Mouse (Mus musculus): ENCODE measurements around the gene Qsox1. TPM values are rescaled to one million over a fixed set of nuclear protein-coding genes. Genes with fewer than 3 reads are reported as not detected.

Qsox1 gene
- polyA plus RNA-seq, 1 experiment from 2014 or later: 12.5 TPM

DNA sequence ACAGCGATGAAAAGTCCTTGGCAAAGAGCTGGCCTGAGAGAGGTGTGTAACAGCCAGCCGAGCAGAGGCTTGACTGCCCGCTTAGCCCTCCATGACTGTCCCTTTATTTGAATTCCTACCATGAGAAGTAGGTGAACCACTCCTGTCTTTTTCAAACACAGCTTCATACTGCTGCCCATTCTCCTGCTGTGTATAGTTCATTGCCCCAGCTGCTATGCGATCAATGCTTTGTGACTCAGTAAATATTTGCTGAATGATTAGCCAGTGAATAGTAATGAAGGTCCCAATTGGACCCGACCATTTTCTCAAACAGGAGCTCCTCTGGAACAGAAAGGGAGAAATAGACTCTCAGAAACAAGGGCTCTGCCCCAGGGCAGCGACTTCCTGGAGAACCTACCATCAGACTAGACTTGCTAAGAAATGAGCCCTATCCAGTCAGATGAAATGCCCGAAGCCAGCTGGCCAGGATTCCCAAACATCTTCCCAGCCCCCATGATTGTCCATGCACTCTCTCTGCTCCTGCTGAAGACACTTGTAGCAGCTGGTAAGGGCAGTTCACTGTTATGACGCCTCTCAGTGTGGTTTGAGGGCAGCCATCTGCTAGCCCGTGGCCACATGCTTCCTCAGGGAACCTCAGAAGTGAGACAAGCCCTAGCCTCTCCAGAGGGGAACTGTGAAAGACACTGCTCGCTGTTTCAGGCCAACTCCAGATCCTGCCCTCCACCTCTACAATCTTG is 2.8 kb downstream of the Qsox1 start:
- no peak overlapping the region for H3K4me2 ChIP-seq (replicated peaks; ENCODE audit: low read depth, low read length)
- no peaks in the 10 kb centered on the region for H3K27me3 ChIP-seq (ENCODE audit: control insufficient read depth, insufficient read depth, low read length)
- no peaks in the 10 kb centered on the region for H3K4me1 ChIP-seq (replicated peaks; ENCODE audit: control insufficient read depth, insufficient read depth, low read length)
- no peak overlapping the region for H3K27ac ChIP-seq (ENCODE audit: low read depth, low read length)
- H3K36me3 ChIP-seq (ENCODE audit: control insufficient read depth, insufficient read depth, low read length): no peaks in the 10 kb centered on the region
- H3K9ac ChIP-seq (ENCODE audit: low read depth, low read length): no peak overlapping the region
- no peaks in the 10 kb centered on the region for H3K9me3 ChIP-seq (ENCODE audit: control insufficient read depth, low read length)
- no peak overlapping the region for H3K4me3 ChIP-seq (ENCODE audit: low read depth, low read length)
- 68% methylated on average over 10 of the region's 10 CpGs for WGBS
- ATAC-seq (ENCODE audit: low FRiP score) (peak; percentile 46; the same call in 1 of the 2 replicates), DNase-seq (ENCODE audit: low spot score) (peak; percentile 33)

DNA sequence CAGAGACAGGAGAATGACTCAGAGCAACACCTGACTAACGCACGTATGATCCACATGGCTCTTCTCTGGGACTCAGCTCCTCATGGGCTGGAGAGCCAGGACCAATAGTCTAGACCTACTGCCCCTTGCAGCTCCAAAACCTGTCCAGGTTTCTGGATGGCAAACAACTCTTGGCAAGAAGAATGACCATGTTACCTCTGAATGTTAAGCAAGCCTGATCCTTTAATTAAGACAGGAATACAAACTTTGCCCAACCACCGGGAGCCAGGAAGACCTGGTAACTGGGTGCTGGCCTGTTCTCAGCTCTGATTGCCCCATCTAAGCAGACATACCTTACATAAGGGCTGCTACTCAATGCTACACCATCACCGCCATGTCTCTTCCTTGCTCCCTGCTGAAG is 4.4 kb downstream of the Qsox1 start:
- Histone ChIP-seq H3K36me3 (ENCODE audit: control insufficient read depth, insufficient read depth, low read length) (no peaks in the 10 kb centered on the region), H3K27ac (ENCODE audit: low read depth, low read length) (no peak overlapping the region), H3K4me2 (replicated peaks; ENCODE audit: low read depth, low read length) (no peak overlapping the region), H3K9ac (ENCODE audit: low read depth, low read length) (no peak overlapping the region), H3K27me3 (ENCODE audit: control insufficient read depth, insufficient read depth, low read length) (no peaks in the 10 kb centered on the region), H3K4me3 (ENCODE audit: low read depth, low read length) (no peak overlapping the region), H3K9me3 (ENCODE audit: control insufficient read depth, low read length) (no peaks in the 10 kb centered on the region), H3K4me1 (replicated peaks; ENCODE audit: control insufficient read depth, insufficient read depth, low read length) (no peaks in the 10 kb centered on the region)
- DNase-seq (ENCODE audit: low spot score) (no peak), ATAC-seq (ENCODE audit: low FRiP score) (no peak)
- 98% methylated on average over 4 of the region's 4 CpGs for WGBS

DNA sequence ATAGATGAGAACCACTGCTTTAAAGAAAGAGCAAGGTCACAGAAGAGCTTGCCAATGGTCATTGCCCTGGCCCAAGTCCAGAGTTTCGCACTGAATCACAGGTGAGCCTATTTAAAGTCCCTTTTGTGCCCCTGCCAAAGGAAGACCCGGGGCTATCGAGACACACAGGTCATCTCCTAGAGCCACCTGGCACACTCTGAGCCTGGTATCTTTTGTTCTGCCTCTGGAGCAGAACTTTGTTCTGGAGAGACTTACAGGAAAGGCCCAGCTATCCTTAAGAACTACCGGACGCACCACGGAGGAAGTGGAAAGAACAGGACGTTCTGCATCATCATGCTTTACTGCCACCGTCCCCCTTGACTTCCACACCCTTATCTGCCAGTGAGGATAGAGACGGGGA is 7.1 kb downstream of the Qsox1 start:
- ATAC-seq (ENCODE audit: low FRiP score) (no peak), DNase-seq (ENCODE audit: low spot score) (no peak)
- WGBS: 93% methylated on average over 9 of the region's 9 CpGs
- no peak overlapping the region for H3K27ac ChIP-seq (ENCODE audit: low read depth, low read length)
- no peaks in the 10 kb centered on the region for H3K9me3 ChIP-seq (ENCODE audit: control insufficient read depth, low read length)
- no peaks in the 10 kb centered on the region for H3K4me1 ChIP-seq (replicated peaks; ENCODE audit: control insufficient read depth, insufficient read depth, low read length)
- no peak overlapping the region for H3K4me3 ChIP-seq (ENCODE audit: low read depth, low read length)
- H3K4me2 ChIP-seq (replicated peaks; ENCODE audit: low read depth, low read length): no peak overlapping the region
- 0 out of 2 replicates have a peak, but pooled peaks cover 2% of the 10 kb centered on the region for H3K36me3 ChIP-seq (ENCODE audit: control insufficient read depth, insufficient read depth, low read length)
- no peak overlapping the region for H3K9ac ChIP-seq (ENCODE audit: low read depth, low read length)
- H3K27me3 ChIP-seq (ENCODE audit: control insufficient read depth, insufficient read depth, low read length): no peaks in the 10 kb centered on the region

DNA sequence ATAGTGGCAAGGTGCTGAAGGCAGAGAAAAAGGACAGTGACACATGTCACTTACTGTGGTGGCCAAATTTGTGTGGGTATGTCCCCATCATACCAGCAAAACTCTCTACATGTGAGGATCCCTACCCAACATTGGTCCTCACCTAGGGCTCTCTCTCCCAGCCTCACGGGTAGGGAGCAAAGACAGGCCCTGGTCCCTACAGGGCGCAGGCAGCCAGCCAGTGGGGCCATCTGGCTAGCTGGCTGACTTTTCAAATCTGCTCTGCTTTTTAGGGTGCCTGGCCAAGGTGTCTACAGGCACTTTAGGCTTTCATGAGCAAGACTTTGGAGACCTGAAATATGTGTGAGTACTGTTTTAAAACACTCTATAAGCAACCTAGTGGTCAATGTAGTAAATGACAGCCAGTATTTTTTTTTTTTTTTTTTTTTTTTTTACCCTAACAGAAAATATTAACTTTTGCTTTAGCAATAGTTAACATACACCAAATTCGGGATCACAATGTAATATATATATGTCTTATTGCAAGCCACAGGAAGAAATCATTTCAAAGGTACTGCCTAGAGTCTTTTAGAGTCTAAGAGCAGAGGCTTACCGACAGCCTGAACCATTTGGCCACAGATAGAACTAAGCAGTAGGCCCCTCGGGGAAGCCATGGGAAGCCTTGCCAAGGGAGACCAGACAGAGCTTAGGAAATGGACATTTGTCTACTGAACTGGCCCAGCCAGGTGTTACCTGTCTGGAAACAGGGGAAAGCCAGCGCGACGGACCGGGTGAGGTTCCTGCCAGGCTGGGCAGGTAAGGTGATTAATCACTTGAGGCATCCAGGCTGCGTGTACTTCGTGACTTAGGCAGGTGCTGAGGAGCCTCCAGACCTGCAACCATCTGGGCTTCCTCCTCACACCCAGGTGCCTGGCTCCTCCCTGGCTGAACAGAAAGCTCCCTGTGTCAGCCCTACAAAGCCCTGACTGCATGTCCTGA is 11.4 kb downstream of the Qsox1 start:
- H3K27me3 ChIP-seq (ENCODE audit: control insufficient read depth, insufficient read depth, low read length): no peaks in the 10 kb centered on the region
- no peak overlapping the region for H3K4me3 ChIP-seq (ENCODE audit: low read depth, low read length)
- H3K36me3 ChIP-seq (ENCODE audit: control insufficient read depth, insufficient read depth, low read length): 0 out of 2 replicates have a peak, but pooled peaks cover 2% of the 10 kb centered on the region
- H3K27ac ChIP-seq (ENCODE audit: low read depth, low read length): no peak overlapping the region
- no peak overlapping the region for H3K4me2 ChIP-seq (replicated peaks; ENCODE audit: low read depth, low read length)
- no peaks in the 10 kb centered on the region for H3K4me1 ChIP-seq (replicated peaks; ENCODE audit: control insufficient read depth, insufficient read depth, low read length)
- 93% methylated on average over 11 of the region's 11 CpGs for WGBS
- H3K9ac ChIP-seq (ENCODE audit: low read depth, low read length): no peak overlapping the region
- DNase-seq (ENCODE audit: low spot score) (no peak), ATAC-seq (ENCODE audit: low FRiP score) (no peak)
- no peaks in the 10 kb centered on the region for H3K9me3 ChIP-seq (ENCODE audit: control insufficient read depth, low read length)

DNA sequence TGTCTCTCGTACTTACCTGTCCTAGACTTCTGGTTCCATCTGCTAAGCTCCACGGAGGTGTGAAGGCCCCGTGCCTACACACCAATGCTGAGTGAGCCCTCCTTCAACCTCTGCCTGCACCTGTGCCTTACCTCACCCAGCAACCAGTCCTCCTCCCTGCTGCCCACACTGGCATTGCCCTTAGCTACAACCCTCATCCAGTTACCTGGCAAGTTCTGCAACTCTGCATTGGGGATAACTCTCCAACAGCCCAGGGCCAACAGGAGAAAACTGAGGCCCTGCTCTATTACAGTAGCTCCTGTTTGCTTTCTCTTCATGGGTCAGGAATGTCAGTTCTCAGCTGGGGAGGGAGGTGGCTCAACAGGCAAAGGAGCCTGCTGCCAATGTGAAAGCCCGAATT is 14.7 kb downstream of the Qsox1 start:
- WGBS: 89% methylated on average over 4 of the region's 4 CpGs
- Histone ChIP-seq H3K36me3 (ENCODE audit: control insufficient read depth, insufficient read depth, low read length) (no peaks in the 10 kb centered on the region), H3K27ac (ENCODE audit: low read depth, low read length) (no peak overlapping the region), H3K4me2 (replicated peaks; ENCODE audit: low read depth, low read length) (no peak overlapping the region), H3K4me1 (replicated peaks; ENCODE audit: control insufficient read depth, insufficient read depth, low read length) (no peaks in the 10 kb centered on the region), H3K9ac (ENCODE audit: low read depth, low read length) (no peak overlapping the region), H3K4me3 (ENCODE audit: low read depth, low read length) (no peak overlapping the region), H3K9me3 (ENCODE audit: control insufficient read depth, low read length) (no peaks in the 10 kb centered on the region), H3K27me3 (ENCODE audit: control insufficient read depth, insufficient read depth, low read length) (no peaks in the 10 kb centered on the region)
- ATAC-seq (ENCODE audit: low FRiP score): no peak
- DNase-seq (ENCODE audit: low spot score): no peak

DNA sequence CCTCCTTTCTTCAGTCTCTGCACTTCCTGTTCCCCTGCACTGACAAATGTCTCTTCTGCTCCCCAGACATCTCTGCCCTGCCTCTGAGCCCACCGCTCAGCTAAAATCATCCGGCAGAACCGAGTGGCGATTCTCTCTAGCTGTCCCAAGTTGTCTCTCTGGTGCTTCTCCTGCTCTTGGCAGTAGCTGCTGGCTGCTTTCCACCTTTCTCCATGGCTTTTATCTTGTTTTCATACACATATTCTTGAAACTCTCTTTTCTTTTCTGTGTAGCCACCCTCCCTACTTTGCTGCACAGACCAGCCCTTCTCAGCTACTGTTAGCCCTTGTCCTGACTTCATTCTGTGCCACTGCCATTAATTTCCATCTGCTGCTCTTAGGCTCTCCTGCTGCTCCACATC is 15.3 kb downstream of the Qsox1 start:
- no peak overlapping the region for H3K4me2 ChIP-seq (replicated peaks; ENCODE audit: low read depth, low read length)
- DNase-seq (ENCODE audit: low spot score) (no peak), ATAC-seq (ENCODE audit: low FRiP score) (no peak)
- no peak overlapping the region for H3K9ac ChIP-seq (ENCODE audit: low read depth, low read length)
- no peak overlapping the region for H3K27ac ChIP-seq (ENCODE audit: low read depth, low read length)
- H3K4me1 ChIP-seq (replicated peaks; ENCODE audit: control insufficient read depth, insufficient read depth, low read length): no peaks in the 10 kb centered on the region
- WGBS: 87% methylated on average over 4 of the region's 4 CpGs
- no peaks in the 10 kb centered on the region for H3K9me3 ChIP-seq (ENCODE audit: control insufficient read depth, low read length)
- H3K27me3 ChIP-seq (ENCODE audit: control insufficient read depth, insufficient read depth, low read length): no peaks in the 10 kb centered on the region
- no peak overlapping the region for H3K4me3 ChIP-seq (ENCODE audit: low read depth, low read length)
- no peaks in the 10 kb centered on the region for H3K36me3 ChIP-seq (ENCODE audit: control insufficient read depth, insufficient read depth, low read length)

DNA sequence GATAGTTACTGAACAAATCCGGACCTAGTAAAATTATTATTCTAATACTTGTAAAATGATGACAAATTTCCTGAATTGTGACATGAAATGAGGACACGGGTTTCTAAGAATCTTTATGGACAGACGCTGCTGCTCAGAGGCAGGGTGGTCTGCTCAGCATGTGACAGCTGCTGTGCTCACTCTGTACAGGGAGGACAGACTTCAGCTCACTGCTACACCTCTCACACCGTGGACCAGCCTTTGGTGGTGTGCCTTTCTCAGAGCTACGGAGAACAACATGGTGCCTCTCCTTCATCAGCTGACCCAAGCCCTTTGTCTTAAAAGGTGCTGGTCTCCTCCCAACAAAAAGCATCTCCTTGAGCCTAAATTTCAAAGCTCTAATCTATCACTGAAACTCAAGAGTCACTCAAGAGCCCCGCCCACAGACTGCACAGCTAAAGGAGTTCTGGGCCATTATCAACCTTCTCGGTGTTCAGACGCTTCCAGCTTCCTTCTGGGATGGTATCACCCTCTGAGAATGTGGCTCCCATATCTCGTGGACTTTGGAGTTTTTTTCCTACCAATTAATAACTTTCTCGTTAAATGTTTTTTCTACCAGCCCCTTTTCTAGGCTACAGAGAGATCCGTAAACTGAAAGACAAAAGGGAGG is 15.8 kb downstream of the Qsox1 start:
- ATAC-seq (ENCODE audit: low FRiP score) (no peak), DNase-seq (ENCODE audit: low spot score) (no peak)
- no peak overlapping the region for H3K4me2 ChIP-seq (replicated peaks; ENCODE audit: low read depth, low read length)
- H3K4me3 ChIP-seq (ENCODE audit: low read depth, low read length): no peak overlapping the region
- H3K27me3 ChIP-seq (ENCODE audit: control insufficient read depth, insufficient read depth, low read length): no peaks in the 10 kb centered on the region
- no peak overlapping the region for H3K9ac ChIP-seq (ENCODE audit: low read depth, low read length)
- no peak overlapping the region for H3K27ac ChIP-seq (ENCODE audit: low read depth, low read length)
- H3K4me1 ChIP-seq (replicated peaks; ENCODE audit: control insufficient read depth, insufficient read depth, low read length): no peaks in the 10 kb centered on the region
- H3K36me3 ChIP-seq (ENCODE audit: control insufficient read depth, insufficient read depth, low read length): no peaks in the 10 kb centered on the region
- no peaks in the 10 kb centered on the region for H3K9me3 ChIP-seq (ENCODE audit: control insufficient read depth, low read length)
- 86% methylated on average over 11 of the region's 11 CpGs for WGBS

DNA sequence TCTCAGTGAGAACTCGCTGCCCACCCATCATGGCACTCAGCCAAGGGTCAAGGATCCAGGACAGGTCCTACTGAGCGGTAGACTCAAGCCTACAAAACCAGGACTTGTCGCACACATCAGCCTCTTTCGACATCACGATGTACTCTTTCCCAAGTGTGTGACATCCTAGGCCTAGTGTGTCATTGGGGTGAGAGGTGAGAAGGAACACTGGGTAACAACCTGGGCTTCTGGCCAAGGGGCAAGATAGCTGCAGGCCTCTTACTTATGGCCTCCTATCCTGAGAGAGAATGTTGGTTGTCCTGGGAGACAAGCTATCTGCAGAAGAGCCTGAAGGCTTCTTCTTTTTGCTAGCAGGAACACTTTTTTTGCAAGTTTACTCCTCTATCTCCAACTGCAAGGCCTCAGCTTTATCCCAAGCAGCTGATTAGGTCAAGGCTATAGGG is 16.9 kb downstream of the Qsox1 start:
- no peak for DNase-seq (ENCODE audit: low spot score)
- Histone ChIP-seq H3K4me1 (replicated peaks; ENCODE audit: control insufficient read depth, insufficient read depth, low read length) (no peaks in the 10 kb centered on the region), H3K9me3 (ENCODE audit: control insufficient read depth, low read length) (no peaks in the 10 kb centered on the region), H3K27me3 (ENCODE audit: control insufficient read depth, insufficient read depth, low read length) (no peaks in the 10 kb centered on the region), H3K4me3 (ENCODE audit: low read depth, low read length) (no peak overlapping the region), H3K9ac (ENCODE audit: low read depth, low read length) (no peak overlapping the region), H3K36me3 (ENCODE audit: control insufficient read depth, insufficient read depth, low read length) (no peaks in the 10 kb centered on the region), H3K4me2 (replicated peaks; ENCODE audit: low read depth, low read length) (no peak overlapping the region), H3K27ac (ENCODE audit: low read depth, low read length) (no peak overlapping the region)
- ATAC-seq (ENCODE audit: low FRiP score): no peak
- 96% methylated on average over 5 of the region's 5 CpGs for WGBS

Data from hindbrain, embryonic 11.5 days (tissue).